Mouse (Mus musculus) MEL (cell line): ENCODE data around the gene Slc9a3r2. TPM values are rescaled to one million over a fixed set of nuclear protein-coding genes. Genes with fewer than 3 reads are reported as not detected.

ENCODE experiments used
- DNase-seq: peaks from one replicate; pipeline ENCODE4 v3.0.0; 2011; ENCODE audit warnings: low read depth, low spot score
- H3K27ac ChIP-seq: 2 replicates; pipeline ENCODE4 v1.5.1; 2012; ENCODE audit warnings: low read depth, mild to moderate bottlenecking, control low read depth, low read length, moderate library complexity; ENCODE audit not compliant: control insufficient read depth
- H3K27me3 ChIP-seq, 2 experiments: fragments of 150-350 bp in 1 of 2; sonication (generic) in 1 of 2; 2 replicates each; pipeline ENCODE4 v1.6.1; 2012; ENCODE audit warnings: low read length in 2 of 2, mild to moderate bottlenecking in 2 of 2, improper control_type of control experiment in 1 of 2, moderate library complexity in 1 of 2; ENCODE audit not compliant: insufficient read depth in 2 of 2, control insufficient read depth in 1 of 2
- H3K36me3 ChIP-seq, 2 experiments: 2 replicates each; pipeline ENCODE4 v1.6.1; 2012 to 2014; ENCODE audit warnings: low read length in 2 of 2, improper control_type of control experiment in 1 of 2, inconsistent platforms in 1 of 2, mild to moderate bottlenecking in 1 of 2; ENCODE audit not compliant: insufficient read depth in 2 of 2, control insufficient read depth in 1 of 2
- H3K4me1 ChIP-seq, 2 experiments: fragments of 150-350 bp in 1 of 2; sonication (generic) in 1 of 2; 2 replicates each; pipeline ENCODE4 v1.6.1; 2012; ENCODE audit warnings: low read length in 2 of 2, improper control_type of control experiment in 1 of 2, mild to moderate bottlenecking in 1 of 2; ENCODE audit not compliant: insufficient read depth in 2 of 2, control insufficient read depth in 1 of 2
- H3K4me3 ChIP-seq, 2 experiments: fragments of 150-350 bp in 1 of 2; sonication (generic) in 1 of 2; 2 replicates each; pipeline ENCODE4 v1.5.1; 2012; ENCODE audit warnings: low read depth in 2 of 2, low read length in 2 of 2, mild to moderate bottlenecking in 2 of 2, moderate library complexity in 2 of 2, control low read depth in 1 of 2, improper control_type of control experiment in 1 of 2; ENCODE audit not compliant: control insufficient read depth in 1 of 2, insufficient read depth in 1 of 2
- H3K79me2 ChIP-seq: 2 replicates; pipeline ENCODE4 v1.6.1; 2012; ENCODE audit warnings: mild to moderate bottlenecking, low read length, moderate library complexity; ENCODE audit not compliant: control insufficient read depth, poor library complexity, insufficient read depth
- H3K9ac ChIP-seq: 2 replicates; pipeline ENCODE4 v1.6.1; 2012; ENCODE audit warnings: low read depth, mild to moderate bottlenecking, control low read depth, low read length, moderate library complexity; ENCODE audit not compliant: control insufficient read depth, poor library complexity, severe bottlenecking
- H3K9me3 ChIP-seq: fragments of 150-350 bp; sonication (generic); replicated peaks from 2 replicates; pipeline ENCODE4 v1.6.1; 2012; ENCODE audit warnings: mild to moderate bottlenecking, low read length, improper control_type of control experiment, moderate library complexity; ENCODE audit not compliant: insufficient read depth
- BHLHE40 ChIP-seq: IDR thresholded peaks from 2 replicates; pipeline ENCODE4 v1.6.1; 2012; ENCODE audit warnings: low read depth, mild to moderate bottlenecking, inconsistent platforms, low read length, improper control_type of control experiment, borderline replicate concordance
- CHD1 ChIP-seq: IDR thresholded peaks from 2 replicates; pipeline ENCODE4 v1.6.1; 2012; ENCODE audit warnings: low read depth, mild to moderate bottlenecking, inconsistent platforms, low read length, improper control_type of control experiment
- CTCF ChIP-seq, 3 experiments: IDR thresholded peaks in 2 of 3; conservative IDR thresholded peaks in 1 of 3; 2 replicates each; pipeline ENCODE4 v1.5.1; 2011 to 2012; ENCODE audit warnings: low read length in 3 of 3, low read depth in 2 of 3, mild to moderate bottlenecking in 2 of 3, improper control_type of control experiment in 1 of 3, inconsistent platforms in 1 of 3, mixed read lengths in 1 of 3, moderate library complexity in 1 of 3; ENCODE audit not compliant: control insufficient read depth in 1 of 3, insufficient read depth in 1 of 3, poor library complexity in 1 of 3, severe bottlenecking in 1 of 3
- EP300 ChIP-seq, 2 experiments: IDR thresholded peaks; 2 replicates each; pipeline ENCODE4 v1.6.1; 2011; ENCODE audit warnings: improper control_type of control experiment in 2 of 2, low read length in 2 of 2, low read depth in 1 of 2, mild to moderate bottlenecking in 1 of 2
- GABPA ChIP-seq: IDR thresholded peaks from 2 replicates; pipeline ENCODE4 v1.6.1; 2012; ENCODE audit warnings: low read depth, mild to moderate bottlenecking, inconsistent platforms, low read length, improper control_type of control experiment, moderate library complexity
- JUND ChIP-seq: IDR thresholded peaks from 2 replicates; pipeline ENCODE4 v1.6.1; 2011; ENCODE audit warnings: low read depth, mild to moderate bottlenecking, improper control_type of control experiment, low read length
- MAFK ChIP-seq: IDR thresholded peaks from 2 replicates; pipeline ENCODE4 v1.6.1; 2011; ENCODE audit warnings: low read depth, mild to moderate bottlenecking, low read length, improper control_type of control experiment, borderline replicate concordance
- MAX ChIP-seq: IDR thresholded peaks from 2 replicates; pipeline ENCODE4 v1.6.1; 2011; ENCODE audit warnings: low read length, improper control_type of control experiment
- MAZ ChIP-seq: IDR thresholded peaks from 2 replicates; pipeline ENCODE4 v1.6.1; 2012; ENCODE audit warnings: low read depth, mild to moderate bottlenecking, inconsistent platforms, low read length, improper control_type of control experiment
- MEF2A ChIP-seq: IDR thresholded peaks from 2 replicates; pipeline ENCODE4 v1.6.1; 2014; ENCODE audit warnings: low read depth, mild to moderate bottlenecking, inconsistent platforms, low read length, improper control_type of control experiment; ENCODE audit not compliant: poor library complexity, insufficient replicate concordance, severe bottlenecking; ENCODE audit errors: extremely low read depth
- MXI1 ChIP-seq: IDR thresholded peaks from 2 replicates; pipeline ENCODE4 v1.6.1; 2011; ENCODE audit warnings: mild to moderate bottlenecking, low read depth, low read length, improper control_type of control experiment
- POLR2AphosphoS2 ChIP-seq: IDR thresholded peaks from 2 replicates; pipeline ENCODE4 v1.6.1; 2011; ENCODE audit warnings: low read length, improper control_type of control experiment
- POLR2AphosphoS5 ChIP-seq: IDR thresholded peaks from 2 replicates; pipeline ENCODE4 v1.6.1; 2012; ENCODE audit warnings: low read depth, borderline replicate concordance, mild to moderate bottlenecking, inconsistent platforms, low read length, moderate library complexity, mixed read lengths
- RAD21 ChIP-seq: IDR thresholded peaks from 2 replicates; pipeline ENCODE4 v1.6.1; 2011; ENCODE audit warnings: mild to moderate bottlenecking, low read depth, low read length, improper control_type of control experiment
- SMC3 ChIP-seq: IDR thresholded peaks from 2 replicates; pipeline ENCODE4 v1.6.1; 2011; ENCODE audit warnings: low read depth, low read length, improper control_type of control experiment
- TAL1 ChIP-seq: IDR thresholded peaks from 2 replicates; pipeline ENCODE4 v1.6.1; 2012; ENCODE audit warnings: mild to moderate bottlenecking, inconsistent platforms, low read length, moderate library complexity, mixed read lengths
- ZC3H11A ChIP-seq: IDR thresholded peaks from 2 replicates; pipeline ENCODE4 v1.6.1; 2012; ENCODE audit warnings: low read depth, mild to moderate bottlenecking, inconsistent platforms, low read length, improper control_type of control experiment
- polyA plus RNA-seq, 2 experiments: library from polyadenylated mRNA; stranded (reverse) in 1 of 2; unstranded in 1 of 2; fragments of >175 nt in 1 of 2; fragments of >200 nt in 1 of 2; gene quantifications; 2 replicates each; pipeline versions ENCODE4 v1.2.1 to v1.2.4; 2012; ENCODE audit warnings: low replicate concordance in 2 of 2, low read depth in 1 of 2; ENCODE audit not compliant: insufficient read length in 2 of 2, insufficient read depth in 1 of 2, missing spikeins in 1 of 2
- total RNA-seq: library from RNA; depleted of rRNA; stranded (reverse); fragments of 300-350 nt; gene quantifications from 2 replicates; pipeline ENCODE4 v1.2.3, GENCODE M21; 2012

The Slc9a3r2 gene
- total and polyA plus RNA-seq, 3 experiments: 0.96 to 3.5 TPM; not detected in 1

DNA sequence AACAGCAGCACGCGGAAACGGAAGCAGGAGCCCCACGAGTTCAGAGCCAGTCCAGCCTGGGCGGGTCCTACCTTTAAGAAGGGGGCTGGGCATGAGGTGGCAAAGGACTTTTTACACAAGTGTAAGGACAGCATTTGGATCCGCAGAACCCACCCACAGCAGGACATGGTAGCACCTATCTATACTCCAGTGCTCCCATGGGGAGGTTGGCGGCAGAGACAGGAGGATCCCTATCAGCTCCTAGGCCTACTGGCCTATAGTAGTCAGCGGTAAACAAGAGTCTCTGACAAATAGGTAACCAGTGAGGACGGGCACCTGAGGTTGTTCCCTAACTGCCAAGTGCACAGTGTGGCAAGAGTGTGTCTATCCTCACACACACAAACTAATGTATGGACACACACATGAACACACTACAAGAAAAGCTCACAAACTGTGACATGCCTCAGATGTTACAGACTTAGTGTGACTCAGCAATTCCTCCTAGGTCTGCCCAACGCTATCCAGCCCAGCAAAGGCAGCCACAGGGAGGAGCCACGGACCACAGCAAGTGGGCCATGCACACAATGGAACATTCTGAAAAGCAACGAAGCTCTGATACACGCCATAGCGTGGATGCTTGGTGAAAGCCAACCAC, 32.4 kb downstream of the Slc9a3r2 start:
- H3K9me3 ChIP-seq: no peaks in the 10 kb centered on the region
- peaks cover 0 to 6% of the 10 kb centered on the region in 2 experiments for H3K36me3 ChIP-seq
- TF ChIP-seq MAZ (no peak), MAFK (peak; percentile 64; the same call in 1 of the 2 replicates), MXI1 (no peak), JUND (no peak), MAX (no peak), CTCF (IDR thresholded peaks at IDR 0.05 in 2 of 3, conservative IDR thresholded peaks at IDR 0.05 in 1 of 3; ENCODE audit: control insufficient read depth in 1 of 3, insufficient read depth in 1 of 3, low read depth in 2 of 3, low read length in 3 of 3, poor library complexity in 1 of 3, severe bottlenecking in 1 of 3) (peak in 2 of 3 experiments; percentile 10 to 16; a peak in 2 of 6 replicates), SMC3 (peak; percentile 18; the same call in 1 of the 2 replicates), ZC3H11A (0 out of 2 replicates have a peak, but pooled peaks have one; percentile 5), POLR2AphosphoS2 (no peak), EP300 (IDR thresholded peaks at IDR 0.05; ENCODE audit: low read depth in 1 of 2, low read length in 2 of 2) (0 out of 4 replicates have a peak, but pooled peaks of 1 of the 2 experiments have one; percentile 12), GABPA (peak; percentile 79), BHLHE40 (no peak)
- peak overlapping the region; percentile 17; the same call in 1 of the 2 replicates for H3K9ac ChIP-seq
- DNase-seq: peak; percentile 77
- H3K79me2 ChIP-seq: no peaks in the 10 kb centered on the region
- peak overlapping the region; percentile 52 for H3K27ac ChIP-seq
- no peak overlapping the region for H3K4me3 ChIP-seq
- peaks cover 6 to 8% of the 10 kb centered on the region in 2 experiments; a peak in 3 of 4 replicates for H3K4me1 ChIP-seq
- H3K27me3 ChIP-seq: no peaks in the 10 kb centered on the region

- Histone ChIP-seq H3K27ac (no peak overlapping the region), H3K9me3 (no peaks in the 10 kb centered on the region), H3K36me3 (peaks cover 0 to 3% of the 10 kb centered on the region in 2 experiments), H3K27me3 (no peaks in the 10 kb centered on the region), H3K4me3 (no peak overlapping the region), H3K4me1 (peaks cover 3 to 6% of the 10 kb centered on the region in 2 experiments; a peak in 3 of 4 replicates), H3K79me2 (no peaks in the 10 kb centered on the region), H3K9ac (no peak overlapping the region)
- TF ChIP-seq CHD1 (no peak), POLR2AphosphoS5 (no peak), RAD21 (no peak), MEF2A (no peak), GABPA (no peak), TAL1 (peak; percentile 24; the same call in 1 of the 2 replicates), MAZ (no peak)
- peak; percentile 59 for DNase-seq
Observed at GRCm38 (mm10) chr17:24610711-24611110, 39.4 kb downstream of the Slc9a3r2 start.
